Mouse (Mus musculus): ENCODE data around the gene Olfr933. TPM values are rescaled to one million over a fixed set of nuclear protein-coding genes. Genes with fewer than 3 reads are reported as not detected.

The Olfr933 gene
- not detected in 2 replicates for polyA plus RNA-seq (2012; rRNA removed)

DNA sequence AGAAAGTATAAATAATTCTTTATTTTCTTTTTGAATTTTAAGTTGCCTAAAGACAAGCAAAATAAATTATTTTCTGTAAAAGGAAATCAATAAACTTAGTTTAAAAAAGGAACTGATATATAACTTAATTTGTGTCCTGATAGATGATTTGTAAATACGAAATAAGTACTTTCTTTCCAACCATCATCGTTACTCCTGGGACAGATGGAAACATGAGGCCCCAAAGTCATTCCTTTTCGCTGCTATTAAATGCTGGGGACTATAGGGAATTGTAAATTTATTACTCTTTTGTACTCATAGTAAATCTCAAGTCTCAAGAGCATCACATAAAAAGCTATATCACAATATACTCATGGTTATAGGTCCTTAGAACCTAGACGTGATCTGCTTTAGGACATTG is at the start of gene Olfr933:
Olfr933 (plus strand) TSS at position 301 of the 400 bp plus-strand sequence.

DNA sequence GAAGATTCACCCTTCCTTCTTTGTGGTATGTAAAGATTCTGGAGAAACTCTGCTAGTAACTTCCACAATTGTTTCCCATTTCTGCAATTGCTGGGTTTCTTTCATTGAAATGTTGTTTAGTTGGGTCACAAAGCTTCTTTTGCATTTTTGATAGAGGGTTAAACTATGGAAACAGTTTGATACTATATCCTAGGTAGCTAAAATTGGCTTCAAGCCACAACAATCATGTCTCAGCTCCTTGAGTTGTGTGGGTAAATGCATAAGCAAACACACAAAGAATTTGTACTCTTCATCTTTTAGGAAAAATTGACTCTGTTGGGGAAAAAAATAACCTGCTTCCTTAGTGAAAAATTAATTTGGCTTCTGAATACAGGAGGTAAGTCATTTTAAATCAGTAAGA is 42.6 kb upstream of the Olfr933 start, which contains the start of gene Olfr930:
Olfr930 (plus strand) TSS at position 301 of the 400 bp plus-strand sequence.

DNA sequence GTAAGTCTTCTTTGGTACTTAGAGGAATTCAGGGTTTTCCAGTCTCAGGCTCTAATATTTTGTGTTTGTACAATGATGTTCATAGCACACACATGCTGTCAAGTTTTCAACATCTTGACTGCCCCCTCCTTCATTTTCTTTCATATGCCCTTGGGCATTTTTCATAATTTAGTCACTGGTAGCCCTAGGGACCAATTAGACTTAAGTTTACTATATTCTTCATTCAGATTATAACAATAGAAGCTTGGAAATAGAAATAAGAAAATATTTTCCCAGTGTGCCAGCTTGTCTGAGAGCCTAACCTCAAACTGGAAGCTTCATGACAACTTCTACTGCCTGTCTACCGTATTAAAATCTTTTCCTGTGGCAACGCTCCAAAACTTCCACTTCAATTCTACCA is 16.1 kb downstream of the Olfr933 start, which contains the start of gene Olfr934:
Olfr934 (minus strand) TSS at position 101 of the 400 bp plus-strand sequence.

DNA sequence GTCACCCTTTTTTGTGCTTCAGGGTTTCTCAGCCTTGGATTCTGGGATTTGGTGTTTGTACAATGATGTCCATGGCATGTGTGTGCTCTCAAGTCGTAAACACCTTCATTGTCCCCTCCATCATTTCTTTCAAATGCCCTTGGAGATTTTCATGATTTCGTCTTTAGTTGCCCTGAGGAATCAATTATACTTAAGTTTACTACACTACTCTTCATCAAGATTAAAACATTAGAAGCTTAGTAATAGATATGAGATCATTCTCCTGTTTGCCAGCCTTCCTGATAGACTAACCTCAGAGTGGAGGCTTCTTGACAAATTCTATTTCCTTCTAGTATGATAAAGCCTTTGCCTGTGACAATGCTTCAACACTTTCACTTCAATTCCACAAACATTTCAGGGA is 27.5 kb downstream of the Olfr933 start, which contains the start of gene Olfr935:
Olfr935 (minus strand) TSS at position 101 of the 400 bp plus-strand sequence.

DNA sequence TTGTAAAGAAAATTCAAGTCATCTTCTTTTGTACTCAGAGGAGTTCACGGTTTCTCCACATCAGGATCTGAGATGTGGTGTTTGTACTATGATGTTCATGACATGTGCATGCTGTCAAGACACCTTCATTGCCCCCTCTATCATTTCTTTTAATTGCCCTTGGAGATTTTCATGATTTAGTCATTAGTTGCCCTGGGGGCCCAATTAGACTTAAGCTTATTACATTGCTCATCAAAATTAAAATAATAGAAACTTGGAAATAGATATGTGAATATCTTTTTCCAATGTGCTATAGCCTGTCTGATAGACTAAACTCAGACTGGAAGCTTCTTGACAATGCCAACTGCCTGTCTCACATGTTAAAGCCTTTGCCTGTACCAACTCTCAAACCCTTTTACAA is 51.2 kb downstream of the Olfr933 start, which contains the start of gene Olfr146:
Olfr146 (minus strand) TSS at position 101 of the 400 bp plus-strand sequence.

Other genes starting within 250 kb of the Olfr933 start
- gene Olfr920, start 220.0 kb upstream of the Olfr933 start, polyA plus RNA-seq (2012; rRNA removed), result 0.03 and 0.05 TPM in 2 replicates
- gene Olfr921, start 199.2 kb upstream of the Olfr933 start, polyA plus RNA-seq (2012; rRNA removed), result not detected in 2 replicates
- not detected in 2 replicates for gene Olfr922, start 157.7 kb upstream of the Olfr933 start, polyA plus RNA-seq (2012; rRNA removed)
- gene Olfr923, start 145.8 kb upstream of the Olfr933 start, polyA plus RNA-seq (2012; rRNA removed), result not detected in 2 replicates
- not detected in 2 replicates for gene Olfr924, start 127.9 kb upstream of the Olfr933 start, polyA plus RNA-seq (2012; rRNA removed)
- gene Olfr26, start 117.3 kb upstream of the Olfr933 start, polyA plus RNA-seq (2012; rRNA removed), result not detected in 2 replicates
- not detected in 2 replicates for gene Olfr926, start 95.2 kb upstream of the Olfr933 start, polyA plus RNA-seq (2012; rRNA removed)
- not detected in 2 replicates for gene Olfr930, start 42.5 kb upstream of the Olfr933 start, polyA plus RNA-seq (2012; rRNA removed)
- not detected in 2 replicates for gene Olfr934, start 16.0 kb downstream of the Olfr933 start, polyA plus RNA-seq (2012; rRNA removed)
- gene Olfr935, start 27.4 kb downstream of the Olfr933 start, polyA plus RNA-seq (2012; rRNA removed), result not detected in 2 replicates
- not detected in 2 replicates for gene Olfr146, start 51.1 kb downstream of the Olfr933 start, polyA plus RNA-seq (2012; rRNA removed)
- not detected in 2 replicates for gene Olfr937, start 92.6 kb downstream of the Olfr933 start, polyA plus RNA-seq (2012; rRNA removed)
- gene Olfr938, start 106.6 kb downstream of the Olfr933 start, polyA plus RNA-seq (2012; rRNA removed), result not detected in 2 replicates
- gene Olfr27, start 155.8 kb downstream of the Olfr933 start, polyA plus RNA-seq (2012; rRNA removed), result not detected in 2 replicates
- not detected in 2 replicates for gene Olfr943, start 194.0 kb downstream of the Olfr933 start, polyA plus RNA-seq (2012; rRNA removed)
- gene Olfr944, start 229.6 kb downstream of the Olfr933 start, polyA plus RNA-seq (2012; rRNA removed), result not detected in 2 replicates